Mouse (Mus musculus) embryo, embryonic 11.5 days (tissue): Measurements from ENCODE around the gene Drg2.

Experiments used
- DNase-seq: peaks from one replicate; pipeline ENCODE4 v3.0.0-alpha.2; 2012; ENCODE audit warnings: low read depth, low spot score

The Drg2 gene

DNA sequence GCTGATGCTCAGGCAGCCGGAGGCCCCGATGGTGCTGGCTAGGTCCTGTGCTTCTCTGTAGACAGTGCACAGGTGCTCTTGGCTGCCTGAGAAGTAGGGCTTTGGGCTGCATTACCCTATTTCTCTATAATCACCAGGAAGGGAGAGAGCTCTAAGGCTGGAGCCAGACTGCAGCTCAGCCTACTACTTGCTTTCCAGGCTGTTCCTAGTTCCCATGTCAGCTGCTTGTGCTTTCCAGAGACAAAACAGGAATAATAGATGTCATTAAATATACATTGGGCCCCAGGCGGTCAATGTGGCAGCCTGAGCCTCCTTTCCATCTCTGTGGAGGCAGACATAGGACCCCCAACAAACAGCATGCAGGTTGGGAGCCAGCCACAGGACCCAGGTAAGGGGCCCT, 14.6 kb downstream of the Drg2 start, which contains the start of gene Myo15:
Gene Myo15, plus strand, starts transcription at position 301 of the 400 bp plus-strand sequence.
- no peak for DNase-seq

DNA sequence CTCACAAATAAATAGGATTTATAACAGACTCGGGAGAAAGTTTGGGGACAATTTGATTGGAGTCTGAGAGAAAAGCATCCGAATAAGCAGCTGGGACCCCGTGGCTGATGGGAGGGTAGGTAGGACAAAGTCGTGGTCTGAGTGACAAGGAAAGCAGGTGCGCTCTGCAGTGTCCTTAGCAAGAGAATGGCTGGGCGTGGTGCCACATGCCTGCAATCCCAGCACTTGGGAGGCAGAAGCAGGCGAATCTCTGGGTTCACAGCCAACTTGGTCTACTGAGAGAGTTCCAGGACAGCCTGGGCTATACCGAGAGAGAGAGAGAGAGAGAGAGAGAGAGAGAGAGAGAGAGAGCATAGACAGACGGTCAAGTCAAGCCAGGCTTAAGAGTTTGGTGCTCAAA, 16.4 kb downstream of the Drg2 start:
- no peak for DNase-seq

DNA sequence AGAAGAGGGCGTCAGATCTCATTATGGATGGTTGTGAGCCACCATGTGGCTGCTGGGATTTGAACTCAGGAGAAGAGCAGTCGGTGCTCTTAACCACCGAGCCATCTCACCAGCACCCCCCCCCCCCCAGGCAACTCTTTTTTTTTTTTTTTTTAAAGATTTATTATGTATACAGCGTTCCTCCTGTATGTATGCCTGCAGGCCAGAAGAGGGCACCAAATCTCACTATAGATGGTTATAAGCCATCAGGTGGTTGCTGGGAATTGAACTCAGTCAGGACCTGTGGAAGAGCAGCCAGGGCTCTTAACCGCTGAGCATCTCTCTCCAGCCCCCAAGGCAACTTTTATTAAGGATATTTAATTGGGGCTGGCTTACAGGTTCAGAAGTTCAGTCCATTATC, 20.1 kb downstream of the Drg2 start:
- no peak for DNase-seq

DNA sequence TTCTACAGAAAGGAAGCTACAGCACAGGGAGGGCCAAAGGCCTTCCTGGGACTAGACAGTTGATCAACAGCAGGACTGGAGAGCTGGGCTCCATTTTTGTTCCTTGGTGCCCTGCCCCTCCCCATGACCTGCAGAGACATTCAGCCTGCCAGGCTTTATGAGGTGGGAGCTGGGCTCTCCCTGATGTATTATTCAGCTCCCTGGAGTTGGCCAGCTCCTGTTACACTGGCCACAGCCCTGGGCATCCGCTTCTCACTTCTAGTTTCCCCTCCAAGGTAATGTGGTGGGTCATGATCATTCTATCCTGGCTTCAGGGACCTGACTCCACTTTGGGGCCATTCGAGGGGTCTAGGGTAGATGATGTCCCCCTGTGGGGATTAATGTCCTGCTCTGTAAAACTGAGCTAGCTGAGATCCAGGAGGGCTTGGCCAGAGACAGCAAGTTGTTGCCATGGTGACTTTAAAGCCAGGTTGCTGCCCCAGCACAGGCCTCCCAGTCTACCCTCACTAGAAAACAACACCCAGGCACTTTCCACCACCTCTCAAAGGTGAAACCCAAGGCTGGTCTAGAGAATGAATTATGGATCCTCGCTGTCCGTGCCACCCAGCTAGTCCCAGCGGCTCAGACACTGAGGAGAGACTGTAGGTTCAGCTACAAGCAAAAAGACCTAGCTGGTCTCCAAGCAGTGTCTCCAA, 21.4 kb downstream of the Drg2 start:
- DNase-seq, result no peak

DNA sequence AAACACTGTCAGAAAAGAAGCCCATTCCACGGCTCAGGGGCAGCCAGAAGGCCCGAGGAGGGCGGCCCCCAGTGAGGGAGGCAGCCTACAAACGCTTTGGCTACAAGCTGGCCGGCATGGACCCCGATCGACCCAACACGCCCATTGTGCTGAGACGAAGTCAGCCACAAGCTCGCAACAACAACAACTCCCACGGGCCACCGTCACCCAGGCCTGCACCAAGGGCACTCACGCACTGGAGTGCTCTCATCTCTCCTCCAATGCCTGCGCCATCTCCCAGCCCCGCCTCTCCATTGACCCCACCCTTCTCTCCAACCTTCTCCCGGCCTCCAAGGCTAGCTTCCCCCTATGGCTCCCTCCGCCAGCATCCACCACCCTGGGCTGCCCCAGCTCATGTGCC, 23.7 kb downstream of the Drg2 start:
- no peak for DNase-seq

DNA sequence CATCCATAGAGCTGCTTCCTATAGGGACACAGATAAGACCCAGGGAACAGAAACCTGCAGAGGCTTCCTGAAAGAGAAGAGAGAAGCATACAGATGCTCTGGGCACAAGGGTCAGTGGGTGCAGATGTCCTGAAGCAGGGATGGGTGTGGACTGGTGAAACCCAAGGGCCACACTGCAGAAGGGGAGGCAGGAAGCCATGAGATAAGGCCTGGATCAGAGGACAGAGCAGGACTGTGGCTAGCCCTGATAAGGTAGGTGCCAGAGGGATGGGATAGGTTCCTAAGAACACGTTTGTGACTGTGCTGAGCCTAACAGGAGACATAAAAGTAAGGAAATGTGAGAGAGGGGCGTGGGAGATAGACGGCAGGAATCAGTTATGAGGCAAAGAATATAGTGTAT, 31.9 kb downstream of the Drg2 start:
- DNase-seq, result no peak

DNA sequence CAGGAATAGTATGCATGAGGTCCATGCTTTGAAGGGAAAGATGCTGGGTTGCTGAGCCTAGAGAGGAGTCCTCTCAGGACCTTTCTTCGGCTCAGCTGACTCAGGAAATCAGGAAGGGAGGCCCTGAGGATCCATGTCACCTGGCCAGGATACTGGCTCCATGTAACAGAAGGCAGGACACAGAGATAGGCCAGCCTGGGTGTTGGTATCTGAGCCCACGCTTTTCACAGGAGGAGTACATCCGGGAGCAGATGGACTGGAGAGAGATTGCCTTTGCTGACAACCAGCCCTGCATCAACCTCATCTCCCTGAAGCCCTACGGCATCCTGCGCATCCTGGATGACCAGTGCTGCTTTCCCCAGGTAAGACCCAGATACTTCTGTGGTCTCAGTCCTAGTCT, 38.3 kb downstream of the Drg2 start:
- no peak for DNase-seq

DNA sequence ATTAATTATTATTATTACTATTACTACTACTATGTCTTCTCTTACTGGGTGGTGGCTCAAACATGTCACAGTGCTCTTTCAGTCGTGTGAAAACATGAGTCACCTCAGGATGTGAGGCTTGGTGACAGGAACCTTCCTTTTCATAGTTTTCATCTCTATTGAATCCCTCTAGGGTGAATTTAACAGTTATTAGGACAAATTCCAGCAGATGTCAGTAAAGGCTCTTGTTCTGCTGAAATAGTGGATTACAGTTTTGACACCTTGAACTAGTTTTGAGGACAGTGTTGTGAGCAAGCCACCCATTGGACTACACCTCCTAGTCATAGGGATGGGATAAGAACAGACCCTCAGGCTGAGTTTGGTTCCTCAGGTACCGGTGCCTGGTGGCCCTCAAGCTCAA, 41.3 kb downstream of the Drg2 start:
- no peak for DNase-seq

DNA sequence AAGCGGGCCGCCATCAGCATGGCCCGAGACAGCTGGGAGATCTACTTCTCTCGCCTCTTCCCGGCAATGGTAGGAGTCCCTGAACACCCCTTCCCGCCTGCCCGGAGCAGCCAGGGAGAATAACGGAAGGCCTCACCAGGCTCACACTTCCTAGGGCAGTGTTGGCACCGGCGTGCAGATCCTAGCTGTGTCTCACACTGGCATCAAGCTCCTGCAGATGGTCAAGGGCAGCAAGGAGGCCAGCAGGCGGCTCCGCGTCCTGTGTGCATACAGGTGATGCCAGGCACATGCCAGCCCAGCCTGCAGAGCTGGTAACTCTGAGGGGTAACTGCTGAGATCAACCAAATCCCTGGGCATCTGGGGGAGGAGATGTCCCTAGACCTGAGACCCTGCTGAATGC, 52.9 kb downstream of the Drg2 start:
- DNase-seq, result no peak

DNA sequence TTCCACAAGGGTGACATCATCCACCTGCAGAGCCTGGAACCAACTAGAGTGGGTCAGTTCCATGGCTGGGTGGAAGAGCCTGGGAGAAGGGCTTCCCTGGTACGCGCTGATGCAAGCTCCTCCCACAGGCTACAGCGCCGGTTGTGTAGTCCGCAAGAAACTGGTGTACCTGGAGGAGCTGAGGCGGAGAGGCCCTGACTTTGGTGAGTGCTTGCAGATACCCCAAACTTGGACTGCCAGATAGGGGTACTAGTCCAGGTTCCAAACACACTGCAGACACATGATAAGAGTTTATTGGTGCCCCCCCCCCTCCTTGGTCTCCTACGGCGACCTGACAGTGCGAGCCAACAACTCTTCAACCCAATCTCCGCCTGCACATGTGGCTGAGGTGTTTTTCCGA, 54.6 kb downstream of the Drg2 start:
- DNase-seq, result no peak

DNA sequence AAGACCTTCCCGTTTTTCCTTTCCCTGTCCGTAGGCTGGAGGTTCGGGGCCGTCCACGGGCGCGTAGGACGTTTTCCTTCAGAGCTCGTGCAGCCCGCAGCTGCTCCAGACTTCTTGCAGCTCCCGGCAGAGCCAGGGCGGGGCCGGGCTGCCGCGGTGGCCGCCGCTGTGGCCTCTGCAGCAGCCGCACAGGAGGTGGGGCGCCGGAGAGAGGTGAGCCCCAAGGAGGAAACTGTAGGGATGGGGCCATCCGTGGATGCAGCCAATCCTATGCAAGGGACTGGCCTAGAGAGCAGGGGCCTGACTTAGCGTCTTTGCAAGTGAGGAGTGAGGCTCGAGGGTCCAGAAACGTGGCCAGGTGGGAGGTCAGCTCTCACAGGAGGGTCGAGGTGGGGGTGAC, 55.1 kb downstream of the Drg2 start:
- no peak for DNase-seq

DNA sequence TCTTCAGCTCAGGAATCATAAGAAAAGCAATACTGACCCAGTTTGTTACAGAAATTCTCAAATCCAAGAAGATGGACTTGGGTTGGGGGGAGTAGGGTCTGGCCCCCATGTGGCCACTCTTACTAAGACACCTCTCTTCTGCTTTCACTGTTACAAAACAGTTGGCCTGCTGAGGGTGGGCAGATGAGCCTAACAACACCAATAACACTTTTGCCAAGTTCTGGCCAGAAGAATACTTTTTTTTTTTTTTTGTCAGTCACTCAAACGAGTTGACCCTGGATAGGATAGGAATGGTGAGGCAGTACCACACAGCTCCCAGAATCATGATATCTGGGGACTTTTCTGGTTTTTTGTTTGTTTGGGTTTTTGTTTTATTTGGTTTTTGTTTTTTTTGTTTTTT, 57.5 kb downstream of the Drg2 start:
- no peak for DNase-seq

DNA sequence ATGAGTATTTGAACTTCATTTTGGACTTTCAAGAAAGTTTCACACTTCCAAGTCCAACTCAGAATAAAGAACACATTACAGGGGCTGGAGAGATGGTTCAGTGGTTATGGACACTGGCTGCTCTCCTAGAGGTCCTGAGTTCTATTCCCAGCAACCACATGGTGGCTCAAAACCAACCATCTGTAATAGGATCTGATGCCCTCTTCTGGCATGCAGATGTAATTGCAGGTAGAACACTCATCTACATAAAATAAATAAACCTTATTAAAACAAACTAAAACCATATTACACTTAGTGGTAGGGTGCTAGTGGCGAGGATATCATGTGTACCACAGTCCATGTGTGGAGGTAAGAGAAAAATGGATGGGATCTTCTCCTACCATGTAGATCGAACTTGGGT, 58.1 kb downstream of the Drg2 start:
- DNase-seq, result no peak

DNA sequence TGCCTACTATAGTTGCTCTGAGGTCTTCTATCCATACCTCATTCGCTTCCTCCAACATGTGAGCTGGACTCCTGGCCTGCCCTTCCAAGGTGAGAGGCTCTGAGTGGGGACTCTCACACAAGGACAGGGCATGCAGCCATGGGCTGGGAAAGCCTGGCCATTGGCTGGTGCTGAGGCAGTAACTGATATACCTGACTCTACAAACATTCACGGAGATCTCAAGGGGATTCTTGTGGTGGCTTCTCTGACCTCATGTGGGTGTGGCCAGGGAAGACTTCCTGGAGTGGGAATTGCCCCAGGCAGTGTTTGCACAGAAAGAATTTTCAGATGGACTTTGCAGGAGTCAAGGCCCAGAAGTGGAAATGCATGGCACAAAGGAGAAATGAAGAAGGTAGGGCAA, 60.5 kb downstream of the Drg2 start:
- DNase-seq, result no peak

DNA sequence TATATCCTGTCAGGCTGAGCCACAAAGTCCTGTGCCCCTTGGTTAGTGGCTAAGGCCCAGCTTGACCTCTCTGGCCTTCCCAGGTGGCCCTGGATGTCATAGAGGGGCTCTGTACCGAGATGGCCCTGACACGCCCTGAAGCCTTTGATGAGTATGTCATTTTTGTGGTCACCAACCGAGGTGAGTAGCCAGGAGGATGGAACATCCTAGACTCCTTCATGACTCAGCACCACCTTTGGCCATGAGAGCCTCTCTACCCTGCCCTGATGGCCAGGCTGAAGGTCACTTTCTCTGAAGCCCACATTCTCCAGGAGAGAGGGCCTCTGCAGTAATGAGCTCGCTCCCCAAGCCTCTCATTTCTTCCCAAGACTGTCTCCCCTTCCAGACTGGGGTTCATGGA, 63.9 kb downstream of the Drg2 start:
- DNase-seq, result no peak
